Mouse (Mus musculus) embryonic facial prominence, embryonic 11.5 days (tissue): Measurements from ENCODE around the gene Slc12a5. TPM values are rescaled to one million over a fixed set of nuclear protein-coding genes. Genes with fewer than 3 reads are reported as not detected.
A peak's percentile ranks its signal among the peaks of the same experiment; 100 is the strongest.

Experiments used
- ATAC-seq: fragments of 200-750 bp; cut with Nextera tagmentation; replicated peaks from 2 replicates; pipeline ENCODE4 v1.8.0; 2017; ENCODE audit warnings: low read depth; ENCODE audit not compliant: insufficient number of reproducible peaks, low FRiP score, low TSS enrichment
- DNase-seq: peaks from one replicate; pipeline ENCODE4 v3.0.0-alpha.2; 2015; ENCODE audit warnings: low spot score
- H3K27ac ChIP-seq: fragments of 300-500 bp; sonication (generic); replicated peaks from 2 replicates; pipeline ENCODE4 v1.5.1; 2014; ENCODE audit warnings: mild to moderate bottlenecking, low read depth, low read length, control low read depth
- H3K27me3 ChIP-seq: fragments of 300-500 bp; sonication (generic); 2 replicates; pipeline ENCODE4 v1.6.1; 2014; ENCODE audit warnings: mild to moderate bottlenecking, low read length, moderate library complexity, mixed read lengths; ENCODE audit not compliant: control insufficient read depth, insufficient read depth
- H3K36me3 ChIP-seq: fragments of 300-500 bp; sonication (generic); replicated peaks from 2 replicates; pipeline ENCODE4 v1.6.1; 2014; ENCODE audit warnings: low read depth, mild to moderate bottlenecking, low read length, moderate library complexity, mixed read lengths; ENCODE audit not compliant: control insufficient read depth, insufficient read depth
- H3K4me1 ChIP-seq: fragments of 300-500 bp; sonication (generic); 2 replicates; pipeline ENCODE4 v1.6.1; 2014; ENCODE audit warnings: low read length, mixed read lengths; ENCODE audit not compliant: control insufficient read depth, insufficient read depth
- H3K4me2 ChIP-seq: fragments of 300-500 bp; sonication (generic); 2 replicates; pipeline ENCODE4 v1.6.1; 2014; ENCODE audit warnings: low read depth, mild to moderate bottlenecking, control low read depth, low read length, moderate library complexity
- H3K4me3 ChIP-seq: fragments of 300-500 bp; sonication (generic); 2 replicates; pipeline ENCODE4 v1.5.1; 2014; ENCODE audit warnings: low read depth, low read length, control low read depth
- H3K9ac ChIP-seq: fragments of 300-500 bp; sonication (generic); replicated peaks from 2 replicates; pipeline ENCODE4 v1.6.1; 2014; ENCODE audit warnings: mild to moderate bottlenecking, control low read depth, low read length
- H3K9me3 ChIP-seq: fragments of 300-500 bp; sonication (generic); replicated peaks from 2 replicates; pipeline ENCODE4 v1.6.1; 2016; ENCODE audit warnings: mild to moderate bottlenecking, low read length, inconsistent platforms, mixed read lengths; ENCODE audit not compliant: control insufficient read depth
- WGBS: fragments of 180-500 bp; shearing (Covaris S2); extraction: QIAGEN DNeasy Blood & Tissue Kit; methylation state at CpG from one replicate; pipeline ENCODE4 v1.1.7; 2014; 5-methylcytosine and 5-hydroxymethylcytosine counted together
- polyA plus RNA-seq: library from polyadenylated mRNA; unstranded; fragments of >200 nt; fragmentation: Nextera tagmentation; extraction: Ambion mirVana; gene quantifications from 2 replicates; pipeline ENCODE4 v1.2.1, GENCODE M21; 2014

Slc12a5 gene
- polyA plus RNA-seq, 1 experiment from 2014 or later: 0.94 TPM

- peaks cover 12% of the 10 kb centered on the region for H3K27me3 ChIP-seq
- ATAC-seq (no peak; the same call in 1 of the 2 replicates), DNase-seq (peak; percentile 55)
- 0 out of 2 replicates have a peak overlapping the region, but pooled peaks have one; percentile 7 for H3K9ac ChIP-seq
- WGBS: 2% methylated on average over 39 of the region's 39 CpGs
- no peak overlapping the region for H3K27ac ChIP-seq
- H3K4me3 ChIP-seq: peak overlapping the region; percentile 24
- peak overlapping the region; percentile 45 for H3K4me2 ChIP-seq
- no peaks in the 10 kb centered on the region for H3K36me3 ChIP-seq
- no peaks in the 10 kb centered on the region for H3K9me3 ChIP-seq
- H3K4me1 ChIP-seq: peaks cover 6% of the 10 kb centered on the region
Measured at GRCm38 (mm10) chr2:164938146-164939091, 22.2 kb upstream of the Slc12a5 start.

GRCm38 (mm10) chr2:164939106-164939505 is 21.5 kb upstream of the Slc12a5 start:
- H3K36me3 ChIP-seq: no peaks in the 10 kb centered on the region
- H3K9ac ChIP-seq: no peak overlapping the region
- H3K4me1 ChIP-seq: peaks cover 6% of the 10 kb centered on the region
- H3K4me3 ChIP-seq: no peak overlapping the region; the same call in 1 of the 2 replicates
- H3K27ac ChIP-seq: no peak overlapping the region
- peak overlapping the region; percentile 45 for H3K4me2 ChIP-seq
- WGBS: 1% methylated on average over 11 of the region's 11 CpGs
- ATAC-seq (no peak), DNase-seq (peak; percentile 24)
- H3K27me3 ChIP-seq: peaks cover 12% of the 10 kb centered on the region
- no peaks in the 10 kb centered on the region for H3K9me3 ChIP-seq

- ATAC-seq: no peak
Measured at GRCm38 (mm10) chr2:164940140-164940830, 20.3 kb upstream of the Slc12a5 start, which contains the start of gene Mmp9. Gene Mmp9 (plus strand): TSS chr2:164940780.

GRCm38 (mm10) chr2:164942692-164943290 is 17.8 kb upstream of the Slc12a5 start:
- Histone ChIP-seq H3K9me3 (no peaks in the 10 kb centered on the region), H3K4me3 (no peak overlapping the region), H3K27me3 (peaks cover 16% of the 10 kb centered on the region), H3K27ac (no peak overlapping the region), H3K9ac (no peak overlapping the region), H3K4me1 (peaks cover 6% of the 10 kb centered on the region), H3K36me3 (no peaks in the 10 kb centered on the region), H3K4me2 (no peak overlapping the region)
- no peak for DNase-seq
- 11% methylated on average over 5 of the region's 5 CpGs for WGBS
- ATAC-seq: no peak

More at GRCm38 (mm10) chr2:164940140-164940830, 20.3 kb upstream of the Slc12a5 start, which contains the start of gene Mmp9:
- Histone ChIP-seq H3K27ac (no peak within 1 kb of the TSS), H3K27me3 (peaks cover 12% of the 10 kb centered on the region), H3K4me2 (no peak within 1 kb of the TSS), H3K9ac (no peak within 1 kb of the TSS), H3K4me1 (peaks cover 6% of the 10 kb centered on the region), H3K4me3 (no peak within 1 kb of the TSS), H3K9me3 (no peaks in the 10 kb centered on the region), H3K36me3 (no peaks in the 10 kb centered on the region)
- WGBS: 14% methylated on average over 10 of the region's 10 CpGs
- DNase-seq: peak; percentile 27

- 0 out of 2 replicates have a peak, but pooled peaks cover 2% of the 10 kb centered on the region for H3K4me1 ChIP-seq
- H3K9ac ChIP-seq: no peak overlapping the region
- no peaks in the 10 kb centered on the region for H3K9me3 ChIP-seq
- no peak overlapping the region for H3K4me2 ChIP-seq
- DNase-seq (no peak), ATAC-seq (no peak)
- H3K4me3 ChIP-seq: no peak overlapping the region
- WGBS: 26% methylated on average over 4 of the region's 4 CpGs
- no peaks in the 10 kb centered on the region for H3K36me3 ChIP-seq
- H3K27me3 ChIP-seq: peaks cover 46% of the 10 kb centered on the region
- no peak overlapping the region for H3K27ac ChIP-seq
Measured at GRCm38 (mm10) chr2:164947506-164947905, 13.1 kb upstream of the Slc12a5 start.

- no peak overlapping the region for H3K27ac ChIP-seq
- ATAC-seq: no peak
- 6% methylated on average over 7 of the region's 7 CpGs for WGBS
- no peak overlapping the region for H3K4me3 ChIP-seq
- H3K9ac ChIP-seq: no peak overlapping the region
- H3K4me2 ChIP-seq: no peak overlapping the region
- H3K27me3 ChIP-seq: peaks cover 49% of the 10 kb centered on the region
- H3K36me3 ChIP-seq: no peaks in the 10 kb centered on the region
- DNase-seq: no peak
- H3K9me3 ChIP-seq: no peaks in the 10 kb centered on the region
- H3K4me1 ChIP-seq: 0 out of 2 replicates have a peak, but pooled peaks cover 2% of the 10 kb centered on the region
Measured at GRCm38 (mm10) chr2:164947930-164948329, 12.7 kb upstream of the Slc12a5 start.

GRCm38 (mm10) chr2:164948962-164949361 is 11.6 kb upstream of the Slc12a5 start:
- Histone ChIP-seq H3K27ac (no peak overlapping the region), H3K36me3 (no peaks in the 10 kb centered on the region), H3K4me3 (no peak overlapping the region), H3K9ac (no peak overlapping the region; the same call in 1 of the 2 replicates), H3K4me2 (no peak overlapping the region; the same call in 1 of the 2 replicates), H3K4me1 (0 out of 2 replicates have a peak, but pooled peaks cover 2% of the 10 kb centered on the region), H3K9me3 (no peaks in the 10 kb centered on the region), H3K27me3 (peaks cover 53% of the 10 kb centered on the region)
- ATAC-seq: no peak
- WGBS: 9% methylated on average over 25 of the region's 25 CpGs
- no peak for DNase-seq
